Mouse (Mus musculus): ENCODE measurements around the gene Fam162a. TPM values are rescaled to one million over a fixed set of nuclear protein-coding genes. Genes with fewer than 3 reads are reported as not detected.

Gene Fam162a
- polyA plus RNA-seq, 1 experiment from 2014 or later: 997 TPM

- peaks cover 24% of the 10 kb centered on the region for H3K36me3 ChIP-seq (ENCODE audit: control insufficient read depth, insufficient read depth, low read length)
- H3K9me3 ChIP-seq (ENCODE audit: control insufficient read depth, low read length): no peaks in the 10 kb centered on the region
- H3K4me1 ChIP-seq (ENCODE audit: control insufficient read depth in 2 of 2, insufficient read depth in 2 of 2, low read length in 2 of 2): peaks cover 24 to 63% of the 10 kb centered on the region in 2 experiments
- ATAC-seq (ENCODE audit: insufficient number of reproducible peaks, insufficient read depth, low FRiP score, low read depth): no peak
- no peak overlapping the region for H3K4me2 ChIP-seq (ENCODE audit: low read length)
- peak overlapping the region in 1 of 2 experiments; percentile 50; a peak in 1 of 4 replicates for H3K27ac ChIP-seq (replicated peaks in 1 of 2; ENCODE audit: control insufficient read depth in 1 of 2, insufficient read depth in 1 of 2, low read depth in 2 of 2, low read length in 2 of 2)
- H3K27me3 ChIP-seq (ENCODE audit: control insufficient read depth, insufficient read depth, low read length): no peaks in the 10 kb centered on the region
- 40% methylated on average over 8 of the region's 8 CpGs for WGBS
- H3K4me3 ChIP-seq (ENCODE audit: control insufficient read depth in 1 of 2, insufficient read depth in 1 of 2, low read depth in 1 of 2, low read length in 2 of 2): no peak overlapping the region
- H3K9ac ChIP-seq (ENCODE audit: low read length): peak overlapping the region; percentile 11; the same call in 1 of the 2 replicates
Observed at GRCm38 (mm10) chr16:36057933-36058475, 13.4 kb downstream of the Fam162a start.

- Histone ChIP-seq H3K4me3 (ENCODE audit: control insufficient read depth in 1 of 2, insufficient read depth in 1 of 2, low read depth in 1 of 2, low read length in 2 of 2) (no peak overlapping the region), H3K27me3 (ENCODE audit: control insufficient read depth, insufficient read depth, low read length) (no peaks in the 10 kb centered on the region), H3K27ac (replicated peaks in 1 of 2; ENCODE audit: control insufficient read depth in 1 of 2, insufficient read depth in 1 of 2, low read depth in 2 of 2, low read length in 2 of 2) (no peak overlapping the region), H3K4me2 (ENCODE audit: low read length) (no peak overlapping the region), H3K9me3 (ENCODE audit: control insufficient read depth, low read length) (no peaks in the 10 kb centered on the region), H3K9ac (ENCODE audit: low read length) (no peak overlapping the region), H3K36me3 (ENCODE audit: control insufficient read depth, insufficient read depth, low read length) (peaks cover 30% of the 10 kb centered on the region), H3K4me1 (ENCODE audit: control insufficient read depth in 2 of 2, insufficient read depth in 2 of 2, low read length in 2 of 2) (peaks cover 27 to 58% of the 10 kb centered on the region in 2 experiments)
- 76% methylated on average over 11 of the region's 11 CpGs for WGBS
- ATAC-seq (ENCODE audit: insufficient number of reproducible peaks, insufficient read depth, low FRiP score, low read depth): no peak
Observed at GRCm38 (mm10) chr16:36056416-36056815, 15.0 kb downstream of the Fam162a start.

GRCm38 (mm10) chr16:36054920-36055319 is 16.5 kb downstream of the Fam162a start:
- H3K4me2 ChIP-seq (ENCODE audit: low read length): no peak overlapping the region
- H3K27ac ChIP-seq (replicated peaks in 1 of 2; ENCODE audit: control insufficient read depth in 1 of 2, insufficient read depth in 1 of 2, low read depth in 2 of 2, low read length in 2 of 2): peak overlapping the region in 1 of 2 experiments; percentile 86; a peak in 1 of 4 replicates
- H3K9me3 ChIP-seq (ENCODE audit: control insufficient read depth, low read length): no peaks in the 10 kb centered on the region
- peaks cover 27 to 52% of the 10 kb centered on the region in 2 experiments for H3K4me1 ChIP-seq (ENCODE audit: control insufficient read depth in 2 of 2, insufficient read depth in 2 of 2, low read length in 2 of 2)
- ATAC-seq (ENCODE audit: insufficient number of reproducible peaks, insufficient read depth, low FRiP score, low read depth): no peak
- no peak overlapping the region for H3K4me3 ChIP-seq (ENCODE audit: control insufficient read depth in 1 of 2, insufficient read depth in 1 of 2, low read depth in 1 of 2, low read length in 2 of 2)
- WGBS: 94% methylated on average over 8 of the region's 8 CpGs
- peaks cover 35% of the 10 kb centered on the region for H3K36me3 ChIP-seq (ENCODE audit: control insufficient read depth, insufficient read depth, low read length)
- no peak overlapping the region for H3K9ac ChIP-seq (ENCODE audit: low read length)
- H3K27me3 ChIP-seq (ENCODE audit: control insufficient read depth, insufficient read depth, low read length): no peaks in the 10 kb centered on the region

- peak overlapping the region; percentile 85 to 86 for H3K27ac ChIP-seq (replicated peaks in 1 of 2; ENCODE audit: control insufficient read depth in 1 of 2, insufficient read depth in 1 of 2, low read depth in 2 of 2, low read length in 2 of 2)
- peak; percentile 76 for ATAC-seq (ENCODE audit: insufficient number of reproducible peaks, insufficient read depth, low FRiP score, low read depth)
- no peaks in the 10 kb centered on the region for H3K9me3 ChIP-seq (ENCODE audit: control insufficient read depth, low read length)
- WGBS: 19% methylated on average over 6 of the region's 6 CpGs
- peaks cover 47% of the 10 kb centered on the region for H3K36me3 ChIP-seq (ENCODE audit: control insufficient read depth, insufficient read depth, low read length)
- peaks cover 22 to 40% of the 10 kb centered on the region in 2 experiments for H3K4me1 ChIP-seq (ENCODE audit: control insufficient read depth in 2 of 2, insufficient read depth in 2 of 2, low read length in 2 of 2)
- no peak overlapping the region for H3K4me2 ChIP-seq (ENCODE audit: low read length)
- no peak overlapping the region for H3K4me3 ChIP-seq (ENCODE audit: control insufficient read depth in 1 of 2, insufficient read depth in 1 of 2, low read depth in 1 of 2, low read length in 2 of 2)
- no peak overlapping the region for H3K9ac ChIP-seq (ENCODE audit: low read length)
- no peaks in the 10 kb centered on the region for H3K27me3 ChIP-seq (ENCODE audit: control insufficient read depth, insufficient read depth, low read length)
Observed at GRCm38 (mm10) chr16:36053524-36054275, 17.7 kb downstream of the Fam162a start.

GRCm38 (mm10) chr16:36051491-36051890 is 19.9 kb downstream of the Fam162a start:
- H3K36me3 ChIP-seq (ENCODE audit: control insufficient read depth, insufficient read depth, low read length): peaks cover 63% of the 10 kb centered on the region
- H3K4me1 ChIP-seq (ENCODE audit: control insufficient read depth in 2 of 2, insufficient read depth in 2 of 2, low read length in 2 of 2): peaks cover 17 to 26% of the 10 kb centered on the region in 2 experiments
- H3K27me3 ChIP-seq (ENCODE audit: control insufficient read depth, insufficient read depth, low read length): no peaks in the 10 kb centered on the region
- no peak overlapping the region for H3K27ac ChIP-seq (replicated peaks in 1 of 2; ENCODE audit: control insufficient read depth in 1 of 2, insufficient read depth in 1 of 2, low read depth in 2 of 2, low read length in 2 of 2)
- no peak overlapping the region for H3K4me3 ChIP-seq (ENCODE audit: control insufficient read depth in 1 of 2, insufficient read depth in 1 of 2, low read depth in 1 of 2, low read length in 2 of 2)
- H3K4me2 ChIP-seq (ENCODE audit: low read length): no peak overlapping the region
- ATAC-seq (ENCODE audit: insufficient number of reproducible peaks, insufficient read depth, low FRiP score, low read depth): no peak
- no peak overlapping the region for H3K9ac ChIP-seq (ENCODE audit: low read length)
- no peaks in the 10 kb centered on the region for H3K9me3 ChIP-seq (ENCODE audit: control insufficient read depth, low read length)
- 90% methylated on average over 6 of the region's 6 CpGs for WGBS

GRCm38 (mm10) chr16:36047538-36047937 is 23.9 kb downstream of the Fam162a start:
- H3K36me3 ChIP-seq (ENCODE audit: control insufficient read depth, insufficient read depth, low read length): peaks cover 96% of the 10 kb centered on the region
- 88% methylated on average over 4 of the region's 4 CpGs for WGBS

GRCm38 (mm10) chr16:36043964-36044363 is 27.4 kb downstream of the Fam162a start:
- no peak overlapping the region for H3K4me2 ChIP-seq (ENCODE audit: low read length)
- no peaks in the 10 kb centered on the region for H3K27me3 ChIP-seq (ENCODE audit: control insufficient read depth, insufficient read depth, low read length)
- peaks cover 66% of the 10 kb centered on the region for H3K36me3 ChIP-seq (ENCODE audit: control insufficient read depth, insufficient read depth, low read length)
- 71% methylated on average over 4 of the region's 4 CpGs for WGBS
- no peak overlapping the region for H3K4me3 ChIP-seq (ENCODE audit: control insufficient read depth in 1 of 2, insufficient read depth in 1 of 2, low read depth in 1 of 2, low read length in 2 of 2)
- no peak overlapping the region; the same call in 1 of the 2 replicates for H3K9ac ChIP-seq (ENCODE audit: low read length)
- H3K4me1 ChIP-seq (ENCODE audit: control insufficient read depth in 2 of 2, insufficient read depth in 2 of 2, low read length in 2 of 2): peaks cover 9 to 28% of the 10 kb centered on the region in 2 experiments
- ATAC-seq (ENCODE audit: insufficient number of reproducible peaks, insufficient read depth, low FRiP score, low read depth): no peak
- H3K27ac ChIP-seq (replicated peaks in 1 of 2; ENCODE audit: control insufficient read depth in 1 of 2, insufficient read depth in 1 of 2, low read depth in 2 of 2, low read length in 2 of 2): no peak overlapping the region
- H3K9me3 ChIP-seq (ENCODE audit: control insufficient read depth, low read length): no peaks in the 10 kb centered on the region

More at GRCm38 (mm10) chr16:36047538-36047937, 23.9 kb downstream of the Fam162a start:
- H3K4me3 ChIP-seq (ENCODE audit: control insufficient read depth in 1 of 2, insufficient read depth in 1 of 2, low read depth in 1 of 2, low read length in 2 of 2): no peak overlapping the region
- no peaks in the 10 kb centered on the region for H3K9me3 ChIP-seq (ENCODE audit: control insufficient read depth, low read length)
- no peak overlapping the region for H3K4me2 ChIP-seq (ENCODE audit: low read length)
- no peaks in the 10 kb centered on the region for H3K27me3 ChIP-seq (ENCODE audit: control insufficient read depth, insufficient read depth, low read length)
- H3K9ac ChIP-seq (ENCODE audit: low read length): no peak overlapping the region
- no peak overlapping the region for H3K27ac ChIP-seq (replicated peaks in 1 of 2; ENCODE audit: control insufficient read depth in 1 of 2, insufficient read depth in 1 of 2, low read depth in 2 of 2, low read length in 2 of 2)
- peaks cover 6 to 19% of the 10 kb centered on the region in 2 experiments for H3K4me1 ChIP-seq (ENCODE audit: control insufficient read depth in 2 of 2, insufficient read depth in 2 of 2, low read length in 2 of 2)
- ATAC-seq (ENCODE audit: insufficient number of reproducible peaks, insufficient read depth, low FRiP score, low read depth): no peak
